Mouse (Mus musculus) CH12.LX (cell line): ENCODE data around the gene Usp49. TPM values are rescaled to one million over a fixed set of nuclear protein-coding genes. Genes with fewer than 3 reads are reported as not detected.

Experiments used
- DNase-seq: peaks from one replicate; pipeline ENCODE4 v3.0.0-alpha.2; 2013; ENCODE audit errors: extremely low read depth
- H3K27ac ChIP-seq: 2 replicates; pipeline ENCODE4 v1.5.1; 2012; ENCODE audit warnings: low read depth, mild to moderate bottlenecking, control low read depth, moderate library complexity; ENCODE audit not compliant: insufficient read depth
- H3K27me3 ChIP-seq: replicated peaks from 2 replicates; pipeline ENCODE3; 2012; ENCODE audit warnings: inconsistent platforms
- H3K36me3 ChIP-seq, 2 experiments: replicated peaks in 1 of 2; 2 replicates each; pipeline versions ENCODE3 to v1.6.1; 2012; ENCODE audit warnings: inconsistent platforms in 1 of 2, low read length in 1 of 2, mild to moderate bottlenecking in 1 of 2, mixed read lengths in 1 of 2, moderate library complexity in 1 of 2; ENCODE audit not compliant: control insufficient read depth in 1 of 2, insufficient read depth in 1 of 2
- H3K4me1 ChIP-seq, 2 experiments: 2 replicates each; pipeline ENCODE4 v1.6.1; 2012; ENCODE audit warnings: inconsistent platforms in 1 of 2, moderate library complexity in 1 of 2; ENCODE audit not compliant: insufficient read depth in 2 of 2, control insufficient read depth in 1 of 2
- H3K4me2 ChIP-seq: 2 replicates; pipeline ENCODE4 v1.6.1; 2012; ENCODE audit warnings: low read depth, mild to moderate bottlenecking, control low read depth; ENCODE audit not compliant: poor library complexity, insufficient read depth, severe bottlenecking
- H3K4me3 ChIP-seq, 3 experiments: fragments of 150-350 bp in 1 of 3; sonication (generic) in 1 of 3; replicated peaks in 1 of 3; 2 replicates each; pipeline versions ENCODE3 to v1.5.1; 2011 to 2012; ENCODE audit warnings: low read depth in 2 of 3, low read length in 2 of 3, mild to moderate bottlenecking in 2 of 3, moderate library complexity in 2 of 3, control low read depth in 1 of 3, improper control_type of control experiment in 1 of 3, inconsistent platforms in 1 of 3, mixed read lengths in 1 of 3; ENCODE audit not compliant: poor library complexity in 1 of 3
- H3K79me2 ChIP-seq: replicated peaks from 2 replicates; pipeline ENCODE4 v1.6.1; 2012; ENCODE audit warnings: mild to moderate bottlenecking, moderate library complexity; ENCODE audit not compliant: control insufficient read depth, poor library complexity, insufficient read depth, severe bottlenecking; ENCODE audit errors: extremely low read depth
- H3K9ac ChIP-seq: 2 replicates; pipeline ENCODE4 v1.6.1; 2012; ENCODE audit warnings: low read depth, mild to moderate bottlenecking, control low read depth, moderate library complexity; ENCODE audit not compliant: insufficient read depth
- H3K9me3 ChIP-seq: replicated peaks from 2 replicates; pipeline ENCODE3; 2012; ENCODE audit warnings: low read length, inconsistent platforms, mixed read lengths
- CHD1 ChIP-seq: IDR thresholded peaks from 2 replicates; pipeline ENCODE4 v1.6.1; 2012; ENCODE audit warnings: low read depth, low read length, improper control_type of control experiment, inconsistent platforms
- CHD2 ChIP-seq: IDR thresholded peaks from 2 replicates; pipeline ENCODE4 v1.6.1; 2011; ENCODE audit warnings: low read length, improper control_type of control experiment
- CTCF ChIP-seq, 2 experiments: IDR thresholded peaks in 1 of 2; conservative IDR thresholded peaks in 1 of 2; 2 replicates each; pipeline ENCODE4 v1.5.1; 2011 to 2012; ENCODE audit warnings: low read depth in 2 of 2, low read length in 2 of 2, improper control_type of control experiment in 1 of 2, inconsistent platforms in 1 of 2, mild to moderate bottlenecking in 1 of 2, moderate library complexity in 1 of 2
- EP300 ChIP-seq: IDR thresholded peaks from 2 replicates; pipeline ENCODE4 v1.6.1; 2011; ENCODE audit warnings: low read length, improper control_type of control experiment
- GABPA ChIP-seq: IDR thresholded peaks from 2 replicates; pipeline ENCODE4 v1.6.1; 2012; ENCODE audit warnings: low read depth, low read length, improper control_type of control experiment, inconsistent platforms; ENCODE audit not compliant: insufficient replicate concordance
- HCFC1 ChIP-seq: IDR thresholded peaks from 2 replicates; pipeline ENCODE4 v1.6.1; 2012; ENCODE audit warnings: low read depth, mild to moderate bottlenecking, inconsistent platforms, low read length, improper control_type of control experiment
- JUN ChIP-seq: IDR thresholded peaks from 2 replicates; pipeline ENCODE4 v1.6.1; 2011; ENCODE audit warnings: low read depth, mild to moderate bottlenecking, low read length, improper control_type of control experiment, moderate library complexity; ENCODE audit not compliant: insufficient read depth
- MAFK ChIP-seq: IDR thresholded peaks from 2 replicates; pipeline ENCODE4 v1.6.1; 2011; ENCODE audit warnings: low read length, improper control_type of control experiment; ENCODE audit not compliant: insufficient replicate concordance
- MAX ChIP-seq: IDR thresholded peaks from 2 replicates; pipeline ENCODE4 v1.6.1; 2011; ENCODE audit warnings: low read length, improper control_type of control experiment
- MXI1 ChIP-seq: IDR thresholded peaks from 2 replicates; pipeline ENCODE4 v1.6.1; 2011; ENCODE audit warnings: mild to moderate bottlenecking, low read depth, low read length, improper control_type of control experiment
- NELFE ChIP-seq: IDR thresholded peaks from 2 replicates; pipeline ENCODE4 v1.6.1; 2011; ENCODE audit warnings: low read depth, low read length, improper control_type of control experiment
- POLR2A ChIP-seq: IDR thresholded peaks from 2 replicates; pipeline ENCODE4 v1.6.1; 2011; ENCODE audit warnings: low read depth, mild to moderate bottlenecking, improper control_type of control experiment, low read length
- RAD21 ChIP-seq: IDR thresholded peaks from 2 replicates; pipeline ENCODE4 v1.6.1; 2011; ENCODE audit warnings: low read depth, mild to moderate bottlenecking, low read length, improper control_type of control experiment, moderate library complexity
- SIN3A ChIP-seq: IDR thresholded peaks from 2 replicates; pipeline ENCODE4 v1.6.1; 2012; ENCODE audit warnings: low read length, improper control_type of control experiment, inconsistent platforms
- SMC3 ChIP-seq: IDR thresholded peaks from 2 replicates; pipeline ENCODE4 v1.6.1; 2011; ENCODE audit warnings: low read depth, low read length, improper control_type of control experiment
- TBP ChIP-seq: conservative IDR thresholded peaks from 2 replicates; pipeline ENCODE4 v1.6.1; 2011; ENCODE audit warnings: low read depth, low read length, improper control_type of control experiment
- UBTF ChIP-seq: IDR thresholded peaks from 2 replicates; pipeline ENCODE4 v1.6.1; 2012; ENCODE audit warnings: low read depth, mild to moderate bottlenecking, inconsistent platforms, low read length, improper control_type of control experiment, moderate library complexity
- USF2 ChIP-seq: conservative IDR thresholded peaks from 2 replicates; pipeline ENCODE4 v1.6.1; 2011; ENCODE audit warnings: low read depth, low read length, improper control_type of control experiment
- ZC3H11A ChIP-seq: IDR thresholded peaks from 2 replicates; pipeline ENCODE4 v1.6.1; 2012; ENCODE audit warnings: low read depth, mild to moderate bottlenecking, inconsistent platforms, low read length, improper control_type of control experiment
- ZMIZ1 ChIP-seq: IDR thresholded peaks from 2 replicates; pipeline ENCODE4 v1.6.1; 2012; ENCODE audit warnings: low read depth, mild to moderate bottlenecking, inconsistent platforms, low read length, improper control_type of control experiment
- ZNF384 ChIP-seq: IDR thresholded peaks from 2 replicates; pipeline ENCODE4 v1.6.1; 2012; ENCODE audit warnings: low read depth, low read length, improper control_type of control experiment, inconsistent platforms
- dilution Hi-C: fragments of 300-500 bp; cut with MboI; formaldehyde crosslinking; loops from 2 replicates; pipeline ENCODE4 v1.14.3; 2020; ENCODE audit warnings: low sequenced_read_pairs; ENCODE audit not compliant: extremely low pct_unique_long_range_greater_than_20kb, extremely low pct_ligation_motif_present
- in situ Hi-C: fragments of 300-500 bp; cut with MboI; formaldehyde crosslinking; loops from 3 replicates; pipeline ENCODE4 v1.14.3; 2019; ENCODE audit warnings: low sequenced_read_pairs, low pct_ligation_motif_present, low pct_unique_long_range_greater_than_20kb, mixed read lengths
- polyA plus RNA-seq: library from polyadenylated mRNA; unstranded; fragments of >175 nt; gene quantifications from 2 replicates; pipeline ENCODE4 v1.2.1, GENCODE M21; 2012; ENCODE audit warnings: low read depth; ENCODE audit not compliant: insufficient read length
- total RNA-seq, 2 experiments: library from RNA; depleted of rRNA; stranded (reverse); fragments of 300-350 nt in 1 of 2; fragments of >200 nt in 1 of 2; gene quantifications; 2 replicates each; pipeline ENCODE4 v1.2.3; 2012 to 2014

The Usp49 gene
- total and polyA plus RNA-seq, 3 experiments: 2.6 to 4.3 (median 3.4) TPM

GRCm38 (mm10) chr17:47676581-47676980 lies 46.1 kb downstream of the Usp49 start:
- Histone ChIP-seq H3K9ac (no peak overlapping the region), H3K4me1 (peaks cover 0 to 13% of the 10 kb centered on the region in 2 experiments; a peak in 2 of 4 replicates), H3K4me3 (no peak overlapping the region), H3K27ac (no peak overlapping the region), H3K27me3 (no peaks in the 10 kb centered on the region), H3K9me3 (no peaks in the 10 kb centered on the region), H3K4me2 (no peak overlapping the region), H3K36me3 (peaks cover 35 to 71% of the 10 kb centered on the region in 2 experiments), H3K79me2 (no peaks in the 10 kb centered on the region)
- dilution Hi-C loops (no loop called here), in situ Hi-C loops (no loop called here)
- TF ChIP-seq CTCF (conservative IDR thresholded peaks at IDR 0.05 in 1 of 2, IDR thresholded peaks at IDR 0.05 in 1 of 2; ENCODE audit: low read depth in 2 of 2, low read length in 2 of 2) (peak; percentile 80 to 83), MAX (no peak), ZC3H11A (no peak), SMC3 (peak; percentile 78), POLR2A (no peak), EP300 (no peak), RAD21 (peak; percentile 64)
- peak; percentile 40 for DNase-seq

- Histone ChIP-seq H3K27me3 (no peaks in the 10 kb centered on the region), H3K4me2 (no peak overlapping the region), H3K4me1 (peaks cover 4 to 19% of the 10 kb centered on the region in 2 experiments), H3K4me3 (no peak overlapping the region), H3K79me2 (no peaks in the 10 kb centered on the region), H3K9ac (no peak overlapping the region), H3K9me3 (no peaks in the 10 kb centered on the region), H3K36me3 (peaks cover 28 to 73% of the 10 kb centered on the region in 2 experiments), H3K27ac (no peak overlapping the region)
- in situ Hi-C loops: no loop called here
- TF ChIP-seq MAFK: no peak
- no peak for TF ChIP-seq NELFE
- TF ChIP-seq UBTF: no peak
- TF ChIP-seq ZMIZ1: no peak
- TF ChIP-seq HCFC1: no peak
- no peak for TF ChIP-seq JUN
- no peak for TF ChIP-seq TBP
- no peak for TF ChIP-seq USF2
- TF ChIP-seq MXI1: no peak
- TF ChIP-seq ZNF384: no peak
- TF ChIP-seq GABPA: no peak
- no peak for TF ChIP-seq SIN3A
- no peak for TF ChIP-seq CHD1
- no peak for TF ChIP-seq CHD2
- dilution Hi-C loops: no loop called here
- DNase-seq: no peak
Measured at GRCm38 (mm10) chr17:47678238-47678637, 47.7 kb downstream of the Usp49 start.
